Mouse (Mus musculus) embryonic facial prominence, embryonic 13.5 days (tissue): ENCODE results near the gene Zfp112. TPM values are rescaled to one million over a fixed set of nuclear protein-coding genes. Genes with fewer than 3 reads are reported as not detected.

Experiments used
- ATAC-seq: fragments of 200-750 bp; cut with Nextera tagmentation; 2 replicates; pipeline ENCODE4 v1.8.0; 2017; ENCODE audit warnings: low read depth; ENCODE audit not compliant: insufficient number of reproducible peaks, insufficient read depth, low FRiP score, low TSS enrichment
- H3K27ac ChIP-seq: fragments of 300-500 bp; sonication (generic); 2 replicates; pipeline ENCODE4 v1.5.1; 2015; ENCODE audit warnings: moderate library complexity, mild to moderate bottlenecking, inconsistent platforms
- H3K27me3 ChIP-seq: fragments of 300-500 bp; sonication (generic); 2 replicates; pipeline ENCODE4 v1.6.1; 2015; ENCODE audit warnings: mild to moderate bottlenecking, inconsistent platforms
- H3K36me3 ChIP-seq: fragments of 300-500 bp; sonication (generic); 2 replicates; pipeline ENCODE4 v1.6.1; 2015; ENCODE audit warnings: mild to moderate bottlenecking, inconsistent platforms
- H3K4me1 ChIP-seq: fragments of 300-500 bp; sonication (generic); 2 replicates; pipeline ENCODE4 v1.6.1; 2015; ENCODE audit warnings: inconsistent platforms
- H3K4me2 ChIP-seq: fragments of 300-500 bp; sonication (generic); 2 replicates; pipeline ENCODE4 v1.6.1; 2015; ENCODE audit warnings: moderate library complexity, mild to moderate bottlenecking, inconsistent platforms
- H3K4me3 ChIP-seq: fragments of 300-500 bp; sonication (generic); 2 replicates; pipeline ENCODE4 v1.5.1; 2015; ENCODE audit warnings: mild to moderate bottlenecking, inconsistent platforms
- H3K9ac ChIP-seq: fragments of 300-500 bp; sonication (generic); 2 replicates; pipeline ENCODE4 v1.6.1; 2015; ENCODE audit warnings: mild to moderate bottlenecking, inconsistent platforms
- H3K9me3 ChIP-seq: fragments of 300-500 bp; sonication (generic); 2 replicates; pipeline ENCODE4 v1.6.1; 2016; ENCODE audit warnings: inconsistent platforms
- WGBS: fragments of 180-500 bp; shearing (Covaris S2); methylation state at CpG from one replicate; pipeline ENCODE4 v1.1.7; 2015; ENCODE audit warnings: mixed read lengths; 5-methylcytosine and 5-hydroxymethylcytosine counted together
- polyA plus RNA-seq: library from polyadenylated mRNA; unstranded; fragments of >200 nt; fragmentation: Nextera tagmentation; extraction: Ambion mirVana; gene quantifications from 2 replicates; pipeline ENCODE4 v1.2.1, GENCODE M21; 2015

The Zfp112 gene
- polyA plus RNA-seq, 1 experiment from 2014 or later, result 10.1 TPM

DNA sequence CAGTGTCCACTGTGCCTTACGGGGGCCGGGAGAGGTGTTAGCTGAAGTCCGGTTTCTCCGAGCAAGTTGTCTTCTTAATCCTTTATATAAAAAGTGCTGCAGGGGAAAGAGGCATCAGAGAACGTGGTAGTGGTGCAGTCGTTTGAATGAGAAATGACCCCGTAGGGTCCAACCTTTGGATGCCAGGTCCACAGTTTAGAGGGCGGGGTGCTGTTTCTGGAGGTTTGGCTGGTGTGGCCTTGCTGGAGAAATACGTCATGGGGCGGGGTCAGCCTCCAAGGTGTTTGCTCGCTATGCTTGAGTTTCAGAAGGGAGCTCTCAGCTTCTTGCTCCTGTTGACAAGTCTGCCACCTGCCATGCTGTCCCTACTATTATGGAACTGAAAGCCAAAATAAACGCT lies 887 bp downstream of the Zfp112 start:
- Histone ChIP-seq H3K4me1 (peaks cover 6% of the 10 kb centered on the region), H3K4me3 (peak overlapping the region; percentile 74), H3K9ac (peak overlapping the region; percentile 83), H3K36me3 (peaks cover 20% of the 10 kb centered on the region), H3K4me2 (peak overlapping the region; percentile 81), H3K27me3 (no peaks in the 10 kb centered on the region), H3K9me3 (peaks cover 17% of the 10 kb centered on the region), H3K27ac (peak overlapping the region; percentile 80)
- WGBS, result 11% methylated on average over 12 of the region's 12 CpGs
- ATAC-seq, result no peak

DNA sequence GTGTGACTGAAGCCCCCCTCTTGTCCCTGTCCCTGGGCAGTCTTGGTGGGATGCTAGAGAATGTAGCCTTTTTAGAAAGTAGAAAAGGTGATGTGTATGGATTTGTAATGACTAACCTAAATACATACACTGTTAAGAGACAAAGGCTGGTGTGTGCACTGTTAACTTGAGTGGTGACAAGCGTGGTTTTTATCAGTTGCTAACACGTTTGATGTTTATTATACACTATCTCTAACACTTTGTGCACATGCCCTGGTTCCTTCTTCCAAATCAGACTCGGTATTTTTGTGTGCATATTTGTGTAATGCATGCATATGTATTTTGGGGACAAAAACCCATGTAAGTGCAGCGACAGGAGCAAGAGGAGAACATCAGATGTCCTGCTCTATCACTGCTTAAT lies 4.5 kb downstream of the Zfp112 start:
- Histone ChIP-seq H3K27me3 (no peaks in the 10 kb centered on the region), H3K27ac (no peak overlapping the region), H3K4me2 (no peak overlapping the region), H3K9ac (no peak overlapping the region), H3K9me3 (no peaks in the 10 kb centered on the region), H3K4me1 (peaks cover 6% of the 10 kb centered on the region), H3K36me3 (no peaks in the 10 kb centered on the region), H3K4me3 (no peak overlapping the region)
- WGBS, result 86% methylated on average over 4 of the region's 4 CpGs
- ATAC-seq, result no peak

DNA sequence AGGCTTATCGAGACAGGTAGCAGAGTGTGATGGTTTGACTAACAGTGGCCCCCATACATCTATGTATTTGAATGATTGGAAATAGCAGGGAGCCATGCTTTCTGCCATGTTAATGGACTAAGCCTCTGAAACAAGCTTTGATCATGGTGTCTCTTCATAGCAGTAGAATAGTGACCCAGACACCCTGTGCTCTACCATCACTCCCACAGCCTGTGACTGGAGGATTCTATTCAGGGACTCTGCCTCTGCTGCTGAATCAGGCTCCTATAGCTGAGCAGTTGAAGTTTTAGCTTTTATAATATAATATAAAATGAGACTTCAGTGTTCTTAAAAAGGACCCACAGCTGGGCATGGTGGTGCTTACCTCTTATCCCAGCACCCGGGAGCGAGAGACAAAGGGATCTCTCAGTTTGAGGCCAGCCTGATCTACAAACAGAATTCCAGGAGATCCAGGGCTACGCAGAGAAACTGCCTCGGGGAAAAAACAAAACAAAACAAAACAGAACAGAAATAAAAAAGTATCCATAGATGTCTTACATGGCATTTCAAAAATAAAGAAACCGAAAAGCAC lies 21.4 kb downstream of the Zfp112 start:
- Histone ChIP-seq H3K27me3 (no peaks in the 10 kb centered on the region), H3K4me2 (peak overlapping the region; percentile 80), H3K4me3 (peak overlapping the region; percentile 80), H3K9ac (peak overlapping the region; percentile 87), H3K27ac (peak overlapping the region; percentile 44; the same call in 1 of the 2 replicates), H3K4me1 (peaks cover 12% of the 10 kb centered on the region), H3K9me3 (no peaks in the 10 kb centered on the region), H3K36me3 (peaks cover 27% of the 10 kb centered on the region)
- WGBS, result 18% methylated on average over 6 of the region's 6 CpGs
- ATAC-seq, result no peak

GRCm38 (mm10) chr7:24133996-24134828 lies 22.1 kb downstream of the Zfp112 start, which contains the start of gene Zfp235:
Zfp235 (plus strand) TSS chr7:24134169.
- Histone ChIP-seq H3K4me2 (peak within 1 kb of the TSS; percentile 80), H3K36me3 (peaks cover 34% of the 10 kb centered on the region), H3K4me1 (peaks cover 12% of the 10 kb centered on the region), H3K9ac (peak within 1 kb of the TSS; percentile 87), H3K9me3 (no peaks in the 10 kb centered on the region), H3K27ac (peak within 1 kb of the TSS; percentile 44; the same call in 1 of the 2 replicates), H3K4me3 (peak within 1 kb of the TSS; percentile 80), H3K27me3 (no peaks in the 10 kb centered on the region)
- ATAC-seq, result peak; percentile 79
- 3% methylated on average over 32 of the region's 32 CpGs for WGBS

GRCm38 (mm10) chr7:24142566-24142965 lies 30.5 kb downstream of the Zfp112 start:
- H3K4me1 ChIP-seq, result no peaks in the 10 kb centered on the region
- no peak overlapping the region for H3K27ac ChIP-seq
- H3K9me3 ChIP-seq, result peaks cover 4% of the 10 kb centered on the region
- H3K27me3 ChIP-seq, result no peaks in the 10 kb centered on the region
- H3K4me3 ChIP-seq, result no peak overlapping the region
- no peak for ATAC-seq
- H3K36me3 ChIP-seq, result peaks cover 56% of the 10 kb centered on the region
- WGBS, result 93% methylated on average over 6 of the region's 6 CpGs
- H3K9ac ChIP-seq, result no peak overlapping the region
- H3K4me2 ChIP-seq, result no peak overlapping the region

DNA sequence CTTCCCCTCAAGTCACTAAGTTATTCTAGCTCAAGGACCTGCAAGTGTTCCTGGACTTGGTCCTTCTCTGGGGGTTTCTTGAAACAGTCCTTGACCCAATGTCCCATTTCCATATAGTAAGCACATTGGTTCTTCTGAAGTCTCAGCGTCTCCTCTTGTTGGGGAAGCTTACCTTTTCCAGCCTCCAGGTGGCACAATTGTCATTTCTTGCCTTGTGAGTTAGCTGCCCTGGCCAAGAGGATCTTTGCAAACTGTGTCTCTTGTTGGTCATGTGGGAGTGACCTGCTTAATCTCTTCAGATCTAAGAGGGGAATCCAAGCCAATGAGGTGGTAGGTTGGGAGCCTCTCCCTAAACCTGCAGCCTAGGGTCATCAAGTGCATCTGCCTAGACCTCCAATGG lies 41.2 kb downstream of the Zfp112 start:
- no peak overlapping the region for H3K4me3 ChIP-seq
- no peak for ATAC-seq
- no peaks in the 10 kb centered on the region for H3K36me3 ChIP-seq
- no peaks in the 10 kb centered on the region for H3K4me1 ChIP-seq
- H3K4me2 ChIP-seq, result no peak overlapping the region
- H3K27ac ChIP-seq, result no peak overlapping the region
- no peaks in the 10 kb centered on the region for H3K9me3 ChIP-seq
- no peaks in the 10 kb centered on the region for H3K27me3 ChIP-seq
- H3K9ac ChIP-seq, result no peak overlapping the region
- WGBS, result 10% methylated on average over 1 of the region's 1 CpGs

GRCm38 (mm10) chr7:24172191-24172590 lies 60.1 kb downstream of the Zfp112 start:
- Histone ChIP-seq H3K4me1 (no peaks in the 10 kb centered on the region), H3K9me3 (no peaks in the 10 kb centered on the region), H3K36me3 (no peaks in the 10 kb centered on the region), H3K4me3 (no peak overlapping the region), H3K9ac (no peak overlapping the region), H3K27ac (no peak overlapping the region), H3K27me3 (no peaks in the 10 kb centered on the region), H3K4me2 (no peak overlapping the region)
- no peak for ATAC-seq
- 64% methylated on average over 4 of the region's 4 CpGs for whole genome bisulfite sequencing

DNA sequence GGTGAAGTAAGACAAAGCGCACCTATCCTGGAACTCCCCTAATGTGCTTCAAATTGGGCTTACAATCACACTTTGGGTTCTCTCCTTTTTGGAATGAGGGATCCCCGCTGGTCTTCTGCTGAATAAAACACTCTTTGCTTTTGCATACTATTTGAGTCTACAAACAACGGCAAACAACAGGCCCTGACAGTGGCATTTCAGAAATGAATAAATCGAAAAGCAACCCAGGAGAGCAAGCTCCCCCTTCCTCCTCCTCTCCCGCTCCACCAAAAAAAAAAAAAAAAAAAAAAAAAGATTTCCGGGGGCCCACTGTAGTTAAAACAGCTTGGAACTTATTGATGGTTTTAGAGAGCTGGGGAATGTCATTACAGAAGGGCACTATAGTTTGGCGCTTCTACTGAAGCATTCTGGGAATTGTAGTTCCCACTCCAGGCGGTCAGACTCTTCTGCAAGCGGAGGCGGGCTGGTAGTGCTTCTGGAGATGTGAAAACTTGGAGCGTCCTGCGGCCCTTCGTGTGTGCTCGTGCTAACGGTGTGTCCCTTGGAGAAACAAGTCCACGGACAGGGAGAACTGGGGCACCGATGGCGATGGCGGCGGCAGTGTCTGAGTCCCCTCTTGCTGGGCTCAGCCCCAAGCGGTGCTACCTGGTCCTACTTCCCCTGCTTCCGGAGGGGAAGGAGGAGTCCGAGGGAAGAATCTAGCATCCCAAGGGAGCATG lies 62.7 kb downstream of the Zfp112 start, which contains the start of gene Zfp114:
Gene Zfp114 (plus strand): TSS at position 443 of the 719 bp plus-strand sequence.
- H3K27ac ChIP-seq, result peak within 1 kb of the TSS; percentile 79
- H3K4me1 ChIP-seq, result no peaks in the 10 kb centered on the region
- no peaks in the 10 kb centered on the region for H3K36me3 ChIP-seq
- peak within 1 kb of the TSS; percentile 60 for H3K4me2 ChIP-seq
- H3K9ac ChIP-seq, result peak within 1 kb of the TSS; percentile 82
- no peaks in the 10 kb centered on the region for H3K9me3 ChIP-seq
- H3K27me3 ChIP-seq, result no peaks in the 10 kb centered on the region
- peak; percentile 78 for ATAC-seq
- peak within 1 kb of the TSS; percentile 62 for H3K4me3 ChIP-seq
- 12% methylated on average over 23 of the region's 23 CpGs for WGBS

GRCm38 (mm10) chr7:24175337-24175711 lies 63.2 kb downstream of the Zfp112 start:
- Histone ChIP-seq H3K27me3 (no peaks in the 10 kb centered on the region), H3K4me1 (no peaks in the 10 kb centered on the region), H3K4me3 (peak overlapping the region; percentile 62), H3K36me3 (no peaks in the 10 kb centered on the region), H3K4me2 (peak overlapping the region; percentile 60), H3K27ac (peak overlapping the region; percentile 79; the same call in 1 of the 2 replicates), H3K9ac (peak overlapping the region; percentile 82), H3K9me3 (no peaks in the 10 kb centered on the region)
- WGBS, result 54% methylated on average over 6 of the region's 6 CpGs
- ATAC-seq, result no peak
